Mouse (Mus musculus) limb, embryonic 11.5 days (tissue): ENCODE results near the gene Itpk1. TPM values are rescaled to one million over a fixed set of nuclear protein-coding genes. Genes with fewer than 3 reads are reported as not detected.

Source experiments
- ATAC-seq: fragments of 200-750 bp; cut with Nextera tagmentation; 2 replicates; pipeline ENCODE4 v1.8.0; 2017; ENCODE audit warnings: low read depth; ENCODE audit not compliant: insufficient number of reproducible peaks, low FRiP score, low TSS enrichment
- DNase-seq: peaks from one replicate; pipeline ENCODE4 v3.0.0-alpha.2; 2015; ENCODE audit warnings: low spot score
- H3K27ac ChIP-seq: fragments of 300-500 bp; sonication (generic); replicated peaks from 2 replicates; pipeline ENCODE4 v1.5.1; 2014; ENCODE audit warnings: low read depth, mild to moderate bottlenecking, low read length
- H3K27me3 ChIP-seq: fragments of 300-500 bp; sonication (generic); 2 replicates; pipeline ENCODE4 v1.6.1; 2014; ENCODE audit warnings: mild to moderate bottlenecking, low read length, mixed read lengths; ENCODE audit not compliant: control insufficient read depth, insufficient read depth
- H3K36me3 ChIP-seq: fragments of 300-500 bp; sonication (generic); 2 replicates; pipeline ENCODE4 v1.6.1; 2014; ENCODE audit warnings: mild to moderate bottlenecking, low read length, moderate library complexity, mixed read lengths; ENCODE audit not compliant: control insufficient read depth, insufficient read depth
- H3K4me1 ChIP-seq: fragments of 300-500 bp; sonication (generic); 2 replicates; pipeline ENCODE4 v1.6.1; 2014; ENCODE audit warnings: low read length, mixed read lengths; ENCODE audit not compliant: control insufficient read depth, insufficient read depth
- H3K4me2 ChIP-seq: fragments of 300-500 bp; sonication (generic); 2 replicates; pipeline ENCODE4 v1.6.1; 2014; ENCODE audit warnings: low read depth, mild to moderate bottlenecking, moderate library complexity; ENCODE audit not compliant: severe bottlenecking
- H3K4me3 ChIP-seq: fragments of 300-500 bp; sonication (generic); 2 replicates; pipeline ENCODE4 v1.5.1; 2014; ENCODE audit warnings: low read depth, low read length
- H3K9ac ChIP-seq: fragments of 300-500 bp; sonication (generic); 2 replicates; pipeline ENCODE4 v1.6.1; 2014; ENCODE audit warnings: mild to moderate bottlenecking, low read length
- H3K9me3 ChIP-seq: fragments of 300-500 bp; sonication (generic); 2 replicates; pipeline ENCODE4 v1.6.1; 2016; ENCODE audit warnings: low read length; ENCODE audit not compliant: control insufficient read depth
- WGBS: fragments of 180-500 bp; shearing (Covaris S2); extraction: QIAGEN DNeasy Blood & Tissue Kit; methylation state at CpG from one replicate; pipeline ENCODE4 v1.1.7; 2014; 5-methylcytosine and 5-hydroxymethylcytosine counted together
- polyA plus RNA-seq: library from polyadenylated mRNA; unstranded; fragments of >200 nt; fragmentation: Nextera tagmentation; extraction: Ambion mirVana; gene quantifications from 2 replicates; pipeline ENCODE4 v1.2.1, GENCODE M21; 2014

Gene Itpk1
- polyA plus RNA-seq, 1 experiment from 2014 or later, result 7.7 TPM

- no peaks in the 10 kb centered on the region for H3K27me3 ChIP-seq
- WGBS, result 81% methylated on average over 10 of the region's 10 CpGs
- no peak overlapping the region for H3K27ac ChIP-seq
- H3K4me3 ChIP-seq, result no peak overlapping the region
- H3K4me1 ChIP-seq, result peaks cover 9% of the 10 kb centered on the region
- no peak overlapping the region for H3K4me2 ChIP-seq
- no peak overlapping the region for H3K9ac ChIP-seq
- no peaks in the 10 kb centered on the region for H3K9me3 ChIP-seq
- no peaks in the 10 kb centered on the region for H3K36me3 ChIP-seq
- no peak for DNase-seq
- no peak for ATAC-seq
These were observed 2.2 kb upstream of the Itpk1 start for GRCm38 (mm10) chr12:102706833-102707463.

GRCm38 (mm10) chr12:102705906-102706640, 1.3 kb upstream of the Itpk1 start:
- 78% methylated on average over 6 of the region's 6 CpGs for WGBS
- no peaks in the 10 kb centered on the region for H3K27me3 ChIP-seq
- H3K4me1 ChIP-seq, result peaks cover 9% of the 10 kb centered on the region
- DNase-seq, result no peak
- no peak overlapping the region; the same call in 1 of the 2 replicates for H3K9ac ChIP-seq
- H3K9me3 ChIP-seq, result no peaks in the 10 kb centered on the region
- no peak overlapping the region for H3K27ac ChIP-seq
- H3K36me3 ChIP-seq, result no peaks in the 10 kb centered on the region
- ATAC-seq, result no peak
- peak overlapping the region; percentile 93; the same call in 1 of the 2 replicates for H3K4me2 ChIP-seq
- no peak overlapping the region for H3K4me3 ChIP-seq

- Histone ChIP-seq H3K9me3 (no peaks in the 10 kb centered on the region), H3K36me3 (no peaks in the 10 kb centered on the region), H3K27ac (0 out of 2 replicates have a peak overlapping the region, but pooled peaks have one; percentile 16), H3K4me2 (peak overlapping the region; percentile 93), H3K27me3 (no peaks in the 10 kb centered on the region), H3K4me3 (peak overlapping the region; percentile 67), H3K4me1 (peaks cover 6% of the 10 kb centered on the region), H3K9ac (peak overlapping the region; percentile 76)
- WGBS, result 3% methylated on average over 45 of the region's 45 CpGs
- DNase-seq (peak; percentile 87), ATAC-seq (peak; percentile 71)
These were observed 614 bp upstream of the Itpk1 start for GRCm38 (mm10) chr12:102705216-102705871.

GRCm38 (mm10) chr12:102703921-102704408, 765 bp downstream of the Itpk1 start:
- Histone ChIP-seq H3K4me3 (peak overlapping the region; percentile 67), H3K27me3 (no peaks in the 10 kb centered on the region), H3K4me1 (peaks cover 13% of the 10 kb centered on the region), H3K36me3 (no peaks in the 10 kb centered on the region), H3K4me2 (peak overlapping the region; percentile 93), H3K9ac (peak overlapping the region; percentile 76; the same call in 1 of the 2 replicates), H3K9me3 (no peaks in the 10 kb centered on the region), H3K27ac (no peak overlapping the region)
- DNase-seq (peak; percentile 38), ATAC-seq (no peak)
- 2% methylated on average over 17 of the region's 17 CpGs for WGBS

- H3K4me3 ChIP-seq, result no peak overlapping the region; the same call in 1 of the 2 replicates
- H3K27me3 ChIP-seq, result no peaks in the 10 kb centered on the region
- DNase-seq (no peak), ATAC-seq (no peak)
- peaks cover 18% of the 10 kb centered on the region for H3K4me1 ChIP-seq
- no peaks in the 10 kb centered on the region for H3K9me3 ChIP-seq
- H3K36me3 ChIP-seq, result no peaks in the 10 kb centered on the region
- no peak overlapping the region for H3K27ac ChIP-seq
- H3K4me2 ChIP-seq, result peak overlapping the region; percentile 93
- 48% methylated on average over 6 of the region's 6 CpGs for WGBS
- H3K9ac ChIP-seq, result no peak overlapping the region
These were observed 1.3 kb downstream of the Itpk1 start for GRCm38 (mm10) chr12:102703441-102703840.

- Histone ChIP-seq H3K9me3 (no peaks in the 10 kb centered on the region), H3K9ac (no peak overlapping the region), H3K36me3 (no peaks in the 10 kb centered on the region), H3K4me1 (peaks cover 22% of the 10 kb centered on the region), H3K27me3 (no peaks in the 10 kb centered on the region), H3K27ac (no peak overlapping the region), H3K4me2 (peak overlapping the region; percentile 93; the same call in 1 of the 2 replicates), H3K4me3 (no peak overlapping the region)
- DNase-seq (peak; percentile 27), ATAC-seq (no peak)
- WGBS, result 9% methylated on average over 4 of the region's 4 CpGs
These were observed 1.7 kb downstream of the Itpk1 start for GRCm38 (mm10) chr12:102703111-102703412.

GRCm38 (mm10) chr12:102702356-102703110, 2.2 kb downstream of the Itpk1 start:
- no peaks in the 10 kb centered on the region for H3K9me3 ChIP-seq
- ATAC-seq (no peak), DNase-seq (peak; percentile 89)
- no peaks in the 10 kb centered on the region for H3K27me3 ChIP-seq
- peaks cover 24% of the 10 kb centered on the region for H3K4me1 ChIP-seq
- no peak overlapping the region for H3K9ac ChIP-seq
- 6% methylated on average over 15 of the region's 15 CpGs for WGBS
- H3K4me2 ChIP-seq, result peak overlapping the region; percentile 31; the same call in 1 of the 2 replicates
- no peak overlapping the region for H3K4me3 ChIP-seq
- H3K27ac ChIP-seq, result no peak overlapping the region
- no peaks in the 10 kb centered on the region for H3K36me3 ChIP-seq

- no peak overlapping the region for H3K4me2 ChIP-seq
These were observed 3.0 kb downstream of the Itpk1 start for GRCm38 (mm10) chr12:102701691-102702207.

More at GRCm38 (mm10) chr12:102701691-102702207, 3.0 kb downstream of the Itpk1 start:
- WGBS, result 88% methylated on average over 5 of the region's 5 CpGs
- H3K27ac ChIP-seq, result no peak overlapping the region
- no peak for ATAC-seq
- H3K9ac ChIP-seq, result no peak overlapping the region
- no peaks in the 10 kb centered on the region for H3K36me3 ChIP-seq
- H3K27me3 ChIP-seq, result no peaks in the 10 kb centered on the region
- no peaks in the 10 kb centered on the region for H3K9me3 ChIP-seq
- no peak for DNase-seq
- no peak overlapping the region for H3K4me3 ChIP-seq
- peaks cover 24% of the 10 kb centered on the region for H3K4me1 ChIP-seq
